Mouse (Mus musculus) T-helper 2 cell (primary cell): ENCODE measurements around the gene Olfr353.

Experiments
- in situ Hi-C: fragments of 300-600 bp; cut with MboI, MseI; formaldehyde crosslinking; loops from one replicate; pipeline ENCODE4 v1.15.1; 2025; ENCODE audit warnings: high pct_unique_total_duplicates

Olfr353 gene

DNA sequence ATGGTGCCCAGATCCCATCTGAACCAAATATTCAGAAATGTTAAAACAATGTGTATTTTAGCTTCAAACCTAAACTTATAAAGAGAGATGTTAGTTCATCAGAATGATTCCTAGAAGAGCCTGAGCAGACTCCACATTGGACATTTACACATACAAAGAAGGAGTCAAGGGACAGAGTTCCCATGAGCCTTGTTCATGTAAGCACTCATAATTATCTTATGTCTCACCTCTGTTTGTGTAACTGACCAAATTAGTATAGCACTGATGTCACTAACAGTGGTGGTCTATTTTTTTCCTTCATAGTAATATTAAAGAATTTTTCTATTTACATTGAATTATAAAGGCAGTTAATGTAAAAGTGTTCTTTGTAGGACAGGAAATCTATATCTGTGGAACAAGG lies at the start of gene Olfr353:
Gene Olfr353, minus strand, starts transcription at position 101 of the 400 bp plus-strand sequence.
- in situ Hi-C loops: no loop called here

DNA sequence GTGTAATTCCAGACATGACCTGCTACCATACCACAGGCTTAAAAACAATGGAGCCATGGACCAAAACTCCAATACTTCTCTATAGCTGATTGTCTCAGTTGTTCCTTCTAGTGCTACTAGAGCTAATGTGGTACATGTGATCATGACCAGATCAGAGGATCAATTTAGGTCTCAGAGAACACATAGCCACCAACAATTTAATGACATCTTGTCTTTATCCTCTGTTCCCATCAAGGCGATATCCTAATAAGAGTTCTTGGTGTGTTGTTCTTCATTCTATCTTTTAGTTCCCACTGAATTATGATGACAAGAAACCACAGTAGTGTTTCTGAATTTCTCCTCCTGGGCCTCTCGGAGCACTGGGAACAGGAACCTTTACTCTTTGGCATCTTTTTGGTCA lies 44.1 kb upstream of the Olfr353 start, which contains the start of gene Olfr356:
Gene Olfr356, plus strand, starts transcription at position 301 of the 400 bp plus-strand sequence.
- in situ Hi-C loops: no loop called here

GRCm38 (mm10) chr2:36928797-36929196 lies 36.1 kb upstream of the Olfr353 start, which contains the start of gene Olfr355:
Olfr355 (minus strand) TSS chr2:36928897.
- in situ Hi-C loops: no loop called here

DNA sequence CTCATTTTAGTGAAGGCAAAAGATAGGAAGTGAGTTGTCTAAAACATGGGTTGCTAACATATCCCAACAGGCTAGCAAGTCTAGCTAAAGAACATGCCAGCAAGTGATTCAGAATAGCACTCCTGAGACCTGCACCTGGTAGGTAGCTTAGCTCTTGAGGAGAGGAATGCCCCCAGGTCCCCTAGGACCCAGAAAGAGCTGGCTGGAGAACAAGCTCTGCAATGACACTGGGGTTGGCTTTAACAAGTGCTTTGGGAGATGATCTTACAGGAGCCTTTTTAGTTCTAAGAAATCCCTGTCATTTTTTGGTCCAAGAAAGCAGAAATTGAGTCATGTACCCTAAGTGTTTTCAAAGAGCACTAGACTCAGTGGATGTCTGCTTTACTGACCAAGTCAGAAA lies 12.6 kb upstream of the Olfr353 start, which contains the start of gene Olfr354:
Gene Olfr354, plus strand, starts transcription at position 301 of the 400 bp plus-strand sequence.
- in situ Hi-C loops: no loop called here

DNA sequence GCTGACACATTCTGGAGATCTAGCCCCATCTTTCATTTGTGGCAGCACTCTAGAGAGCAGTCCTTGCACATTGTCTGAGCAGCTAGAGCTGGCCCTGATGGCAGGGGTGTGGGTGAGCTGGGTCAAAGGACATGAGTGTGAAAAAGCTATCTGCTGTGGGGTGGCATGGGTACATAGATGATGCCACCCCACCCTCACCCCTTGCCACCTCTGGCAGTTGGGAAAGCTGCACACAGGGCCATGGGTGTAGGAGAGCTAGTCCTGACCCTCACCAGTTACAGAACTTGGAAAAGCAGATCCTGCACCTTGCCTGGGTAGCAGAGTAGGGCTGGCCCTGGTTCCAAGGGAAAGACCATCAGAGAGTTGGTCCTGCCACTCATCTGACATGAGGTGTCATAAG lies 4.4 kb upstream of the Olfr353 start:
- in situ Hi-C loops: no loop called here

DNA sequence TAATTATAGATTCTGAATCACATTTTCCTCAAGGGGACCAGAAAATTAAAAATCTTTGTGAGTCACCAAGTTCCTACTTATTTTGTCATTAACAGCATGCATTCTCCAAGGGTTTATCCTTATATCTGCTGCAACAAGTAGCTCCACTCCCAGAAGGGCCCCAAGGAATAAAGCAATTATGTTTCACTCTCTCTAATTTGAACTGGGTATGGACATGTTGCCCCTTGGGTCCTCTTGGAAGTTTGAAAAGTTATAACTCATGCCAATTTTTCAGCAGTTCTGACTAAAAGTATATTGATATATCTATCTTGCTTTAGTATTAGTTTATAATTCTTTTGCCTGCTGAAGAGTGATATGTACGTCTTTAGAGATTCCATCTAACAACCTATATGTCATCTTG lies 24.6 kb downstream of the Olfr353 start, which contains the start of gene Olfr352:
Gene Olfr352, plus strand, starts transcription at position 301 of the 400 bp plus-strand sequence.
- in situ Hi-C loops: no loop called here

DNA sequence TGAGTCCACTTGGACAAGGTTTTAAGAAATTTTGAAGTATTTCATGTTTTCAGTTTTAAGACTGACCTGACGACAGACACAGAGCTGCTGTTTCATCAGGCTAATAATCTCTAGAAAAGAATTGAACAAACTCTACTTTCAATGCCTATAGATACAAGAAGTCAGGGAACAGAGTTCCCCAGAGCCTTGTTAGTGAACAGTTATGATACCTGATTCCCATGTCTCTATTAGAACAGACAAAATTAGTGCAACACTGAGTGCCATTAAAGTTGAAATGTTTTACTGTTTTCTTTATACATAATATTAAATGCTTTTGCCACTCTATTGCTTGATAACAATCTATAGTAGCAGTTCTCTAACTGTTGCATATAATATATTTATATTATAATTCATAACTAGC lies 30.2 kb downstream of the Olfr353 start, which contains the start of gene Olfr351:
Gene Olfr351, minus strand, starts transcription at position 101 of the 400 bp plus-strand sequence.
- in situ Hi-C loops: no loop called here

- in situ Hi-C loops: no loop called here
Measured at GRCm38 (mm10) chr2:36846010-36846409, 46.7 kb downstream of the Olfr353 start, which contains the start of gene Olfr350. Olfr350 (plus strand) TSS chr2:36846310.
